Mouse (Mus musculus): Measurements from ENCODE around the gene Wbp11. TPM values are rescaled to one million over a fixed set of nuclear protein-coding genes. Genes with fewer than 3 reads are reported as not detected.

Gene Wbp11
- polyA plus RNA-seq, 1 experiment = 164 TPM

GRCm38 (mm10) chr6:136861020-136861419, 33.0 kb upstream of the Wbp11 start:
- no peak for TF ChIP-seq POLR2A (IDR thresholded peaks at IDR 0.05; ENCODE audit: insufficient read depth, low read length)
- H3K9ac ChIP-seq (ENCODE audit: low read depth, poor library complexity, severe bottlenecking) = no peak overlapping the region
- H3K36me3 ChIP-seq (ENCODE audit: control insufficient read depth, insufficient read depth, low read length, poor library complexity, severe bottlenecking) = no peaks in the 10 kb centered on the region
- no peaks in the 10 kb centered on the region for H3K27me3 ChIP-seq (ENCODE audit: control insufficient read depth, insufficient read depth, low read length, poor library complexity, severe bottlenecking)
- no peak overlapping the region for H3K4me3 ChIP-seq (ENCODE audit: low read depth, low read length)
- no peaks in the 10 kb centered on the region for H3K4me1 ChIP-seq (ENCODE audit: control insufficient read depth, insufficient read depth, low read length)
- H3K9me3 ChIP-seq (replicated peaks; ENCODE audit: control insufficient read depth, insufficient read depth, low read length, poor library complexity, severe bottlenecking) = no peaks in the 10 kb centered on the region
- H3K27ac ChIP-seq (ENCODE audit: insufficient read depth, low read length) = no peak overlapping the region

- no peak for TF ChIP-seq EP300 (IDR thresholded peaks at IDR 0.05; ENCODE audit: insufficient read depth, low read depth, low read length)
- TF ChIP-seq CTCF (IDR thresholded peaks at IDR 0.05; ENCODE audit: low read depth, low read length) = no peak
- no peak for TF ChIP-seq POLR2A (IDR thresholded peaks at IDR 0.05; ENCODE audit: insufficient read depth, low read length)
- Histone ChIP-seq H3K9ac (ENCODE audit: low read depth, poor library complexity, severe bottlenecking) (no peak overlapping the region), H3K4me1 (ENCODE audit: control insufficient read depth, insufficient read depth, low read length) (no peaks in the 10 kb centered on the region), H3K36me3 (ENCODE audit: control insufficient read depth, insufficient read depth, low read length, poor library complexity, severe bottlenecking) (no peaks in the 10 kb centered on the region), H3K4me3 (ENCODE audit: low read depth, low read length) (no peak overlapping the region), H3K27ac (ENCODE audit: insufficient read depth, low read length) (no peak overlapping the region), H3K9me3 (replicated peaks; ENCODE audit: control insufficient read depth, insufficient read depth, low read length, poor library complexity, severe bottlenecking) (no peaks in the 10 kb centered on the region), H3K27me3 (ENCODE audit: control insufficient read depth, insufficient read depth, low read length, poor library complexity, severe bottlenecking) (no peaks in the 10 kb centered on the region)
Observed at GRCm38 (mm10) chr6:136858420-136858819, 30.4 kb upstream of the Wbp11 start.

- no peaks in the 10 kb centered on the region for H3K4me1 ChIP-seq (ENCODE audit: control insufficient read depth, insufficient read depth, low read length)
- H3K27ac ChIP-seq (ENCODE audit: insufficient read depth, low read length) = no peak overlapping the region
- H3K36me3 ChIP-seq (ENCODE audit: control insufficient read depth, insufficient read depth, low read length, poor library complexity, severe bottlenecking) = no peaks in the 10 kb centered on the region
- H3K27me3 ChIP-seq (ENCODE audit: control insufficient read depth, insufficient read depth, low read length, poor library complexity, severe bottlenecking) = no peaks in the 10 kb centered on the region
- TF ChIP-seq EP300 (IDR thresholded peaks at IDR 0.05; ENCODE audit: insufficient read depth, low read depth, low read length) (no peak), CTCF (IDR thresholded peaks at IDR 0.05; ENCODE audit: low read depth, low read length) (no peak), POLR2A (IDR thresholded peaks at IDR 0.05; ENCODE audit: insufficient read depth, low read length) (no peak)
- no peaks in the 10 kb centered on the region for H3K9me3 ChIP-seq (replicated peaks; ENCODE audit: control insufficient read depth, insufficient read depth, low read length, poor library complexity, severe bottlenecking)
- H3K9ac ChIP-seq (ENCODE audit: low read depth, poor library complexity, severe bottlenecking) = no peak overlapping the region
- no peak overlapping the region for H3K4me3 ChIP-seq (ENCODE audit: low read depth, low read length)
Observed at GRCm38 (mm10) chr6:136857873-136858260, 29.8 kb upstream of the Wbp11 start.

GRCm38 (mm10) chr6:136857186-136857872, 29.3 kb upstream of the Wbp11 start, which contains the start of gene Art4:
Gene Art4, minus strand, starts transcription at chr6:136857733.
- Histone ChIP-seq H3K36me3 (ENCODE audit: control insufficient read depth, insufficient read depth, low read length, poor library complexity, severe bottlenecking) (no peaks in the 10 kb centered on the region), H3K27me3 (ENCODE audit: control insufficient read depth, insufficient read depth, low read length, poor library complexity, severe bottlenecking) (no peaks in the 10 kb centered on the region), H3K27ac (ENCODE audit: insufficient read depth, low read length) (no peak within 1 kb of the TSS), H3K9me3 (replicated peaks; ENCODE audit: control insufficient read depth, insufficient read depth, low read length, poor library complexity, severe bottlenecking) (no peaks in the 10 kb centered on the region), H3K9ac (ENCODE audit: low read depth, poor library complexity, severe bottlenecking) (no peak within 1 kb of the TSS), H3K4me1 (ENCODE audit: control insufficient read depth, insufficient read depth, low read length) (no peaks in the 10 kb centered on the region), H3K4me3 (ENCODE audit: low read depth, low read length) (no peak within 1 kb of the TSS)
- TF ChIP-seq CTCF (IDR thresholded peaks at IDR 0.05; ENCODE audit: low read depth, low read length) (no peak), EP300 (IDR thresholded peaks at IDR 0.05; ENCODE audit: insufficient read depth, low read depth, low read length) (no peak), POLR2A (IDR thresholded peaks at IDR 0.05; ENCODE audit: insufficient read depth, low read length) (no peak)

GRCm38 (mm10) chr6:136856071-136856636, 28.1 kb upstream of the Wbp11 start:
- no peak overlapping the region for H3K27ac ChIP-seq (ENCODE audit: insufficient read depth, low read length)
- H3K4me1 ChIP-seq (ENCODE audit: control insufficient read depth, insufficient read depth, low read length) = no peaks in the 10 kb centered on the region
- no peaks in the 10 kb centered on the region for H3K36me3 ChIP-seq (ENCODE audit: control insufficient read depth, insufficient read depth, low read length, poor library complexity, severe bottlenecking)
- H3K4me3 ChIP-seq (ENCODE audit: low read depth, low read length) = no peak overlapping the region
- H3K9me3 ChIP-seq (replicated peaks; ENCODE audit: control insufficient read depth, insufficient read depth, low read length, poor library complexity, severe bottlenecking) = no peaks in the 10 kb centered on the region
- no peak overlapping the region for H3K9ac ChIP-seq (ENCODE audit: low read depth, poor library complexity, severe bottlenecking)
- TF ChIP-seq CTCF (IDR thresholded peaks at IDR 0.05; ENCODE audit: low read depth, low read length) = no peak
- H3K27me3 ChIP-seq (ENCODE audit: control insufficient read depth, insufficient read depth, low read length, poor library complexity, severe bottlenecking) = no peaks in the 10 kb centered on the region

- Histone ChIP-seq H3K9ac (ENCODE audit: low read depth, poor library complexity, severe bottlenecking) (no peak overlapping the region), H3K4me1 (ENCODE audit: control insufficient read depth, insufficient read depth, low read length) (no peaks in the 10 kb centered on the region), H3K4me3 (ENCODE audit: low read depth, low read length) (no peak overlapping the region), H3K9me3 (replicated peaks; ENCODE audit: control insufficient read depth, insufficient read depth, low read length, poor library complexity, severe bottlenecking) (no peaks in the 10 kb centered on the region), H3K27me3 (ENCODE audit: control insufficient read depth, insufficient read depth, low read length, poor library complexity, severe bottlenecking) (no peaks in the 10 kb centered on the region), H3K27ac (ENCODE audit: insufficient read depth, low read length) (no peak overlapping the region), H3K36me3 (ENCODE audit: control insufficient read depth, insufficient read depth, low read length, poor library complexity, severe bottlenecking) (no peaks in the 10 kb centered on the region)
- no peak for TF ChIP-seq CTCF (IDR thresholded peaks at IDR 0.05; ENCODE audit: low read depth, low read length)
- TF ChIP-seq EP300 (IDR thresholded peaks at IDR 0.05; ENCODE audit: insufficient read depth, low read depth, low read length) = no peak
- TF ChIP-seq POLR2A (IDR thresholded peaks at IDR 0.05; ENCODE audit: insufficient read depth, low read length) = no peak
Observed at GRCm38 (mm10) chr6:136855183-136855582, 27.1 kb upstream of the Wbp11 start.
